Mouse (Mus musculus) embryonic facial prominence, embryonic 11.5 days (tissue): ENCODE results near the gene Fam163a. TPM values are rescaled to one million over a fixed set of nuclear protein-coding genes. Genes with fewer than 3 reads are reported as not detected.

ENCODE experiments used
- ATAC-seq: fragments of 200-750 bp; cut with Nextera tagmentation; replicated peaks from 2 replicates; pipeline ENCODE4 v1.8.0; 2017; ENCODE audit warnings: low read depth; ENCODE audit not compliant: insufficient number of reproducible peaks, low FRiP score, low TSS enrichment
- DNase-seq: peaks from one replicate; pipeline ENCODE4 v3.0.0-alpha.2; 2015; ENCODE audit warnings: low spot score
- H3K27ac ChIP-seq: fragments of 300-500 bp; sonication (generic); replicated peaks from 2 replicates; pipeline ENCODE4 v1.5.1; 2014; ENCODE audit warnings: mild to moderate bottlenecking, low read depth, low read length, control low read depth
- H3K27me3 ChIP-seq: fragments of 300-500 bp; sonication (generic); 2 replicates; pipeline ENCODE4 v1.6.1; 2014; ENCODE audit warnings: mild to moderate bottlenecking, low read length, moderate library complexity, mixed read lengths; ENCODE audit not compliant: control insufficient read depth, insufficient read depth
- H3K36me3 ChIP-seq: fragments of 300-500 bp; sonication (generic); replicated peaks from 2 replicates; pipeline ENCODE4 v1.6.1; 2014; ENCODE audit warnings: low read depth, mild to moderate bottlenecking, low read length, moderate library complexity, mixed read lengths; ENCODE audit not compliant: control insufficient read depth, insufficient read depth
- H3K4me1 ChIP-seq: fragments of 300-500 bp; sonication (generic); 2 replicates; pipeline ENCODE4 v1.6.1; 2014; ENCODE audit warnings: low read length, mixed read lengths; ENCODE audit not compliant: control insufficient read depth, insufficient read depth
- H3K4me2 ChIP-seq: fragments of 300-500 bp; sonication (generic); 2 replicates; pipeline ENCODE4 v1.6.1; 2014; ENCODE audit warnings: low read depth, mild to moderate bottlenecking, control low read depth, low read length, moderate library complexity
- H3K4me3 ChIP-seq: fragments of 300-500 bp; sonication (generic); 2 replicates; pipeline ENCODE4 v1.5.1; 2014; ENCODE audit warnings: low read depth, low read length, control low read depth
- H3K9ac ChIP-seq: fragments of 300-500 bp; sonication (generic); replicated peaks from 2 replicates; pipeline ENCODE4 v1.6.1; 2014; ENCODE audit warnings: mild to moderate bottlenecking, control low read depth, low read length
- H3K9me3 ChIP-seq: fragments of 300-500 bp; sonication (generic); replicated peaks from 2 replicates; pipeline ENCODE4 v1.6.1; 2016; ENCODE audit warnings: mild to moderate bottlenecking, low read length, inconsistent platforms, mixed read lengths; ENCODE audit not compliant: control insufficient read depth
- WGBS: fragments of 180-500 bp; shearing (Covaris S2); extraction: QIAGEN DNeasy Blood & Tissue Kit; methylation state at CpG from one replicate; pipeline ENCODE4 v1.1.7; 2014; 5-methylcytosine and 5-hydroxymethylcytosine counted together
- polyA plus RNA-seq: library from polyadenylated mRNA; unstranded; fragments of >200 nt; fragmentation: Nextera tagmentation; extraction: Ambion mirVana; gene quantifications from 2 replicates; pipeline ENCODE4 v1.2.1, GENCODE M21; 2014

Fam163a gene
- polyA plus RNA-seq, 1 experiment from 2014 or later: 1.2 TPM

GRCm38 (mm10) chr1:156074575-156074974 is 130.3 kb downstream of the Fam163a start:
- H3K9me3 ChIP-seq: no peaks in the 10 kb centered on the region
- no peaks in the 10 kb centered on the region for H3K36me3 ChIP-seq
- H3K4me3 ChIP-seq: no peak overlapping the region
- ATAC-seq: 0 out of 2 replicates have a peak, but pooled peaks have one; percentile 56
- 17% methylated on average over 8 of the region's 8 CpGs for WGBS
- peak; percentile 64 for DNase-seq
- no peak overlapping the region for H3K27ac ChIP-seq
- H3K27me3 ChIP-seq: no peaks in the 10 kb centered on the region
- H3K4me1 ChIP-seq: 0 out of 2 replicates have a peak, but pooled peaks cover 3% of the 10 kb centered on the region
- H3K4me2 ChIP-seq: no peak overlapping the region
- H3K9ac ChIP-seq: no peak overlapping the region

- Histone ChIP-seq H3K36me3 (no peaks in the 10 kb centered on the region), H3K9me3 (no peaks in the 10 kb centered on the region), H3K4me2 (no peak overlapping the region), H3K27ac (no peak overlapping the region), H3K27me3 (no peaks in the 10 kb centered on the region), H3K9ac (no peak overlapping the region), H3K4me1 (0 out of 2 replicates have a peak, but pooled peaks cover 3% of the 10 kb centered on the region), H3K4me3 (no peak overlapping the region)
- ATAC-seq (no peak), DNase-seq (no peak)
- WGBS: 49% methylated on average over 15 of the region's 15 CpGs
Observed at GRCm38 (mm10) chr1:156073169-156073821, 131.5 kb downstream of the Fam163a start.

GRCm38 (mm10) chr1:156070106-156070505 is 134.7 kb downstream of the Fam163a start:
- no peak overlapping the region for H3K27ac ChIP-seq
- ATAC-seq: no peak
- no peak overlapping the region for H3K4me3 ChIP-seq
- no peak overlapping the region for H3K9ac ChIP-seq
- no peaks in the 10 kb centered on the region for H3K9me3 ChIP-seq
- no peak overlapping the region for H3K4me2 ChIP-seq
- WGBS: 84% methylated on average over 14 of the region's 14 CpGs
- no peaks in the 10 kb centered on the region for H3K27me3 ChIP-seq
- no peaks in the 10 kb centered on the region for H3K36me3 ChIP-seq
- no peak for DNase-seq
- H3K4me1 ChIP-seq: 0 out of 2 replicates have a peak, but pooled peaks cover 3% of the 10 kb centered on the region

- Histone ChIP-seq H3K4me2 (no peak overlapping the region), H3K9me3 (no peaks in the 10 kb centered on the region), H3K36me3 (peaks cover 6% of the 10 kb centered on the region), H3K4me3 (no peak overlapping the region), H3K4me1 (no peaks in the 10 kb centered on the region), H3K9ac (no peak overlapping the region), H3K27ac (no peak overlapping the region), H3K27me3 (no peaks in the 10 kb centered on the region)
- 63% methylated on average over 3 of the region's 3 CpGs for WGBS
- DNase-seq (no peak), ATAC-seq (no peak)
Observed at GRCm38 (mm10) chr1:156066133-156066532, 138.7 kb downstream of the Fam163a start.

GRCm38 (mm10) chr1:156062193-156062592 is 142.6 kb downstream of the Fam163a start:
- H3K9ac ChIP-seq: no peak overlapping the region
- H3K4me2 ChIP-seq: no peak overlapping the region
- no peaks in the 10 kb centered on the region for H3K27me3 ChIP-seq
- 89% methylated on average over 4 of the region's 4 CpGs for WGBS
- H3K4me3 ChIP-seq: no peak overlapping the region
- ATAC-seq: no peak
- DNase-seq: no peak
- H3K4me1 ChIP-seq: no peaks in the 10 kb centered on the region
- peaks cover 6% of the 10 kb centered on the region for H3K36me3 ChIP-seq
- H3K27ac ChIP-seq: no peak overlapping the region
- no peaks in the 10 kb centered on the region for H3K9me3 ChIP-seq

GRCm38 (mm10) chr1:156058207-156058606 is 146.6 kb downstream of the Fam163a start:
- 92% methylated on average over 2 of the region's 2 CpGs for WGBS
- no peak overlapping the region for H3K9ac ChIP-seq

GRCm38 (mm10) chr1:156046688-156047087 is 158.1 kb downstream of the Fam163a start:
- Histone ChIP-seq H3K9ac (no peak overlapping the region), H3K4me3 (no peak overlapping the region), H3K4me1 (no peaks in the 10 kb centered on the region), H3K27me3 (no peaks in the 10 kb centered on the region), H3K36me3 (no peaks in the 10 kb centered on the region; the same call in 1 of the 2 replicates), H3K27ac (no peak overlapping the region), H3K9me3 (no peaks in the 10 kb centered on the region), H3K4me2 (no peak overlapping the region)
- DNase-seq (no peak), ATAC-seq (no peak)
- 91% methylated on average over 3 of the region's 3 CpGs for WGBS

More at GRCm38 (mm10) chr1:156058207-156058606, 146.6 kb downstream of the Fam163a start:
- H3K27me3 ChIP-seq: no peaks in the 10 kb centered on the region
- ATAC-seq (no peak), DNase-seq (no peak)
- no peaks in the 10 kb centered on the region for H3K4me1 ChIP-seq
- peaks cover 4% of the 10 kb centered on the region for H3K36me3 ChIP-seq
- no peak overlapping the region for H3K4me2 ChIP-seq
- H3K4me3 ChIP-seq: no peak overlapping the region
- no peak overlapping the region for H3K27ac ChIP-seq
- no peaks in the 10 kb centered on the region for H3K9me3 ChIP-seq

- Histone ChIP-seq H3K4me2 (no peak overlapping the region), H3K27ac (no peak overlapping the region), H3K4me3 (no peak overlapping the region), H3K36me3 (no peaks in the 10 kb centered on the region), H3K4me1 (no peaks in the 10 kb centered on the region), H3K9me3 (no peaks in the 10 kb centered on the region), H3K9ac (no peak overlapping the region), H3K27me3 (no peaks in the 10 kb centered on the region)
- no peak for ATAC-seq
- WGBS: 88% methylated on average over 5 of the region's 5 CpGs
- no peak for DNase-seq
Observed at GRCm38 (mm10) chr1:156044211-156044611, 160.6 kb downstream of the Fam163a start.
